Comparison of ENCODE assay signal across 15 mouse cellular contexts in the genomic region with DNA sequence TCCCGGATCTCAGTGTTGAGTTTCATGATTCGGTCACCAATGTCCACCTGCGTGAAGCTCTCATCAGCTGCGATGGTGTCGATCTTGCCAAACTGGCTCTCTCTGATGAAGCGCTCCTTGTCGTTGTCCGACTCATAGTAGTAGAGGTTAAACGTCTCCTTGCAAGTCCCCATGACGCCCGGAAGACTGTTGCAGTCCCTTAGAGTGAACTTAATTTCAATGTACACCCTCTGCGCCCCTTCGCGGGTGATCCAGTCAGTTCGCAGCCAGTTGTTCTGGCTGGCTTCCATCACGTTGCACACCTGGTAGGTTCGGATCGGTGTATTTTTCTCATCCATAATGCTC. TPM values are rescaled to one million over a fixed set of nuclear protein-coding genes. Genes with fewer than 3 reads are reported as not detected.
DNase-seq lines count a peak whose midpoint lies in the region; ATAC-seq lines count a peak whose summit lies in the region.
"Had no signal": no experiment of that assay in that cellular context is flagged by ENCODE, and none has a peak within 500 bp of the region (broad histone marks: within the 10 kb centered on the region; RNA-seq: fewer than 3 reads in every experiment).

No protein-coding gene starts in this region.

- peak overlapping the region; percentile 46; the same call in 1 of the 2 replicates for H3K27ac ChIP-seq in midbrain, embryonic 12.5 days (replicated peaks)
- H3K27ac ChIP-seq in midbrain, embryonic 10.5 days (replicated peaks), result no peak overlapping the region
- peak overlapping the region; percentile 80 for H3K27ac ChIP-seq in forebrain, embryonic 12.5 days
- no peak overlapping the region for H3K27ac ChIP-seq in hindbrain, embryonic 16.5 days (ENCODE audit: low read depth, low read length)
- H3K27ac ChIP-seq in neural tube, embryonic 15.5 days (replicated peaks), result no peak overlapping the region
- H3K27ac ChIP-seq: kidney, postnatal 0 days; liver, embryonic 14.5 days had no signal

- WGBS in midbrain, embryonic 12.5 days, result 75% methylated on average over 18 of the region's 18 CpGs
- 81% methylated on average over 18 of the region's 18 CpGs for WGBS in midbrain, embryonic 10.5 days
- 75% methylated on average over 18 of the region's 18 CpGs for WGBS in forebrain, embryonic 12.5 days
- WGBS in hindbrain, embryonic 16.5 days, result 71% methylated on average over 18 of the region's 18 CpGs
- 83% methylated on average over 18 of the region's 18 CpGs for WGBS in neural tube, embryonic 15.5 days

- H3K9ac ChIP-seq in midbrain, embryonic 12.5 days (replicated peaks), result no peak overlapping the region
- H3K9ac ChIP-seq in forebrain, embryonic 12.5 days, result 0 out of 2 replicates have a peak overlapping the region, but pooled peaks have one; percentile 25
- peak overlapping the region; percentile 30; the same call in 1 of the 2 replicates for H3K9ac ChIP-seq in hindbrain, embryonic 16.5 days (ENCODE audit: low read depth, low read length)
- no peak overlapping the region for H3K9ac ChIP-seq in neural tube, embryonic 15.5 days (replicated peaks)
- H3K9ac ChIP-seq: liver, embryonic 14.5 days had no signal

- peaks cover 11% of the 10 kb centered on the region; the same call in 1 of the 2 replicates for H3K27me3 ChIP-seq in midbrain, embryonic 12.5 days
- H3K27me3 ChIP-seq in midbrain, embryonic 10.5 days (ENCODE audit: low read depth, poor library complexity, severe bottlenecking), result peaks cover 86% of the 10 kb centered on the region
- H3K27me3 ChIP-seq in forebrain, embryonic 12.5 days, result peaks cover 5% of the 10 kb centered on the region; the same call in 1 of the 2 replicates
- H3K27me3 ChIP-seq in hindbrain, embryonic 16.5 days (replicated peaks; ENCODE audit: control insufficient read depth, insufficient read depth, low read length), result no peaks in the 10 kb centered on the region
- no peaks in the 10 kb centered on the region; the same call in 1 of the 2 replicates for H3K27me3 ChIP-seq in neural tube, embryonic 15.5 days (replicated peaks)
- H3K27me3 ChIP-seq: Patski had no signal

- H3K36me3 ChIP-seq in midbrain, embryonic 12.5 days, result peaks cover 10% of the 10 kb centered on the region; the same call in 1 of the 2 replicates
- H3K36me3 ChIP-seq in midbrain, embryonic 10.5 days, result peaks cover 46% of the 10 kb centered on the region
- H3K36me3 ChIP-seq in forebrain, embryonic 12.5 days (replicated peaks), result peaks cover 51% of the 10 kb centered on the region
- no peaks in the 10 kb centered on the region for H3K36me3 ChIP-seq in hindbrain, embryonic 16.5 days (ENCODE audit: control insufficient read depth, insufficient read depth, low read length)
- H3K36me3 ChIP-seq in neural tube, embryonic 15.5 days, result 0 out of 2 replicates have a peak, but pooled peaks cover 2% of the 10 kb centered on the region

- no peak for DNase-seq in midbrain, embryonic 10.5 days (ENCODE audit: low spot score)
- no peak for DNase-seq in thymus, postnatal 0 days (ENCODE audit: low spot score)
- no peak for DNase-seq in embryo, embryonic 9.5 days (ENCODE audit: extremely low spot score)
- no peak for DNase-seq in B cell, adult 2 months
- DNase-seq: heart, postnatal 36 days; right cerebral cortex, adult 18-20 months; thymus, postnatal 14 days had no signal

- ATAC-seq in midbrain, embryonic 12.5 days (ENCODE audit: low FRiP score, low read depth), result no peak
- ATAC-seq in forebrain, embryonic 12.5 days (ENCODE audit: low FRiP score), result no peak
- no peak for ATAC-seq in hindbrain, embryonic 16.5 days
- no peak for ATAC-seq in neural tube, embryonic 15.5 days (ENCODE audit: low FRiP score)
- ATAC-seq: CD4-positive, CD25-positive, alpha-beta regulatory T cell, adult 4 months; Patski had no signal

- peak overlapping the region; percentile 51 for H3K4me2 ChIP-seq in midbrain, embryonic 12.5 days (replicated peaks)
- peak overlapping the region; percentile 53 for H3K4me2 ChIP-seq in forebrain, embryonic 12.5 days
- peak overlapping the region; percentile 58 for H3K4me2 ChIP-seq in hindbrain, embryonic 16.5 days (ENCODE audit: low read length)
- peak overlapping the region; percentile 53 for H3K4me2 ChIP-seq in neural tube, embryonic 15.5 days

- H3K9me3 ChIP-seq in midbrain, embryonic 12.5 days, result no peaks in the 10 kb centered on the region
- H3K9me3 ChIP-seq in midbrain, embryonic 10.5 days (replicated peaks), result no peaks in the 10 kb centered on the region
- H3K9me3 ChIP-seq in forebrain, embryonic 12.5 days, result no peaks in the 10 kb centered on the region
- H3K9me3 ChIP-seq in hindbrain, embryonic 16.5 days (ENCODE audit: control insufficient read depth, low read length), result no peaks in the 10 kb centered on the region
- H3K9me3 ChIP-seq in neural tube, embryonic 15.5 days (replicated peaks), result no peaks in the 10 kb centered on the region

- peaks cover 86% of the 10 kb centered on the region for H3K4me1 ChIP-seq in midbrain, embryonic 12.5 days
- H3K4me1 ChIP-seq in midbrain, embryonic 10.5 days, result peaks cover 91% of the 10 kb centered on the region
- peaks cover 88% of the 10 kb centered on the region for H3K4me1 ChIP-seq in forebrain, embryonic 12.5 days
- peaks cover 24% of the 10 kb centered on the region for H3K4me1 ChIP-seq in hindbrain, embryonic 16.5 days (ENCODE audit: control insufficient read depth, insufficient read depth, low read depth, low read length)
- peaks cover 65% of the 10 kb centered on the region for H3K4me1 ChIP-seq in neural tube, embryonic 15.5 days

- peak overlapping the region; percentile 31 for H3K4me3 ChIP-seq in midbrain, embryonic 12.5 days
- H3K4me3 ChIP-seq in midbrain, embryonic 10.5 days, result no peak overlapping the region
- no peak overlapping the region for H3K4me3 ChIP-seq in forebrain, embryonic 12.5 days (replicated peaks)
- peak overlapping the region; percentile 8; the same call in 1 of the 2 replicates for H3K4me3 ChIP-seq in hindbrain, embryonic 16.5 days (ENCODE audit: low read length)
- H3K4me3 ChIP-seq in neural tube, embryonic 15.5 days (replicated peaks), result peak overlapping the region; percentile 27; the same call in 1 of the 2 replicates

RNA-seq across cellular contexts. Expression of a gene that starts 8.1 kb away (rescaled TPM):
- polyA plus RNA-seq in midbrain, embryonic 12.5 days (2016; fragmentation: Nextera tagmentation; extraction: Ambion mirVana), result 32.9 and 39.4 TPM in 2 replicates
- polyA plus RNA-seq in midbrain, embryonic 10.5 days (2016; fragmentation: Nextera tagmentation; extraction: Ambion mirVana), result 17.1 and 22.9 TPM in 2 replicates
- polyA plus RNA-seq in forebrain, embryonic 12.5 days (2016; fragmentation: Nextera tagmentation; extraction: Ambion mirVana), result 56.2 and 58.4 TPM in 2 replicates
- 37.7 and 40.8 TPM in 2 replicates for polyA plus RNA-seq in hindbrain, embryonic 16.5 days (2015; fragmentation: Nextera tagmentation; extraction: Ambion mirVana)
- 27.9 and 36.8 TPM in 2 replicates for polyA plus RNA-seq in neural tube, embryonic 15.5 days (2015; fragmentation: Nextera tagmentation; extraction: Ambion mirVana)
- polyA plus RNA-seq in thymus, postnatal 0 days (2015; fragmentation: Nextera tagmentation; extraction: Ambion mirVana), result 1.1 TPM in 2 replicates

Comparison
In these comparisons a context has a peak if more than half of its experiments do, and no peak if none do; other contexts are left out.
1. H3K27ac ChIP-seq: peak in midbrain, embryonic 12.5 days (single experiment) and forebrain, embryonic 12.5 days (single experiment); none in midbrain, embryonic 10.5 days (single experiment), hindbrain, embryonic 16.5 days (single experiment) and neural tube, embryonic 15.5 days (single experiment).
2. H3K4me3 ChIP-seq: peak in midbrain, embryonic 12.5 days (single experiment), hindbrain, embryonic 16.5 days (single experiment) and neural tube, embryonic 15.5 days (single experiment); none in midbrain, embryonic 10.5 days (single experiment) and forebrain, embryonic 12.5 days (single experiment).
3. H3K9ac ChIP-seq: peak in forebrain, embryonic 12.5 days (single experiment) and hindbrain, embryonic 16.5 days (single experiment); none in midbrain, embryonic 12.5 days (single experiment) and neural tube, embryonic 15.5 days (single experiment).
4. Peak in every context shown above with its lines, with median percentiles within 50 percentile points of each other: H3K4me2 ChIP-seq.